In genomic region chr10:96033356-96033984, GRCm38 (mm10) we compare ENCODE assay signal across 9 mouse cellular contexts.
A peak's percentile ranks its signal among the peaks of the same experiment; 100 is the strongest.
DNase-seq lines count a peak whose midpoint lies in the region; ATAC-seq and TF ChIP-seq lines count a peak whose summit lies in the region.
"Had no signal": no experiment of that assay in that cellular context is flagged by ENCODE, and none has a peak within 500 bp of the region (broad histone marks: within the 10 kb centered on the region; RNA-seq: fewer than 3 reads in every experiment).

No protein-coding gene starts in this region.

- H3K4me3 ChIP-seq in forebrain, embryonic 14.5 days (ENCODE audit: low read depth, low read length) = no peak overlapping the region
- H3K4me3 ChIP-seq in kidney, embryonic 14.5 days (ENCODE audit: low read length) = no peak overlapping the region
- no peak overlapping the region for H3K4me3 ChIP-seq in liver, embryonic 14.5 days (ENCODE audit: insufficient read depth in 1 of 2, low read depth in 2 of 2, low read length in 2 of 2)
- H3K4me3 ChIP-seq in neural tube, embryonic 12.5 days = no peak overlapping the region
- H3K4me3 ChIP-seq: heart, embryonic 15.5 days had no signal

- whole genome bisulfite sequencing in forebrain, embryonic 14.5 days = 50% methylated on average over 10 of the region's 10 CpGs
- WGBS in kidney, embryonic 14.5 days = 53% methylated on average over 10 of the region's 10 CpGs
- WGBS in liver, embryonic 14.5 days (ENCODE audit: insufficient replicate concordance) = 68% methylated on average over 10 of the region's 10 CpGs
- WGBS in neural tube, embryonic 12.5 days = 51% methylated on average over 10 of the region's 10 CpGs

- no peak overlapping the region for H3K27ac ChIP-seq in forebrain, embryonic 14.5 days (ENCODE audit: low read depth, low read length)
- H3K27ac ChIP-seq in kidney, embryonic 14.5 days (ENCODE audit: low read depth, low read length) = no peak overlapping the region
- H3K27ac ChIP-seq in liver, embryonic 14.5 days = no peak overlapping the region
- no peak overlapping the region for H3K27ac ChIP-seq in neural tube, embryonic 12.5 days
- H3K27ac ChIP-seq: heart, embryonic 15.5 days had no signal

- no peak overlapping the region for H3K9ac ChIP-seq in forebrain, embryonic 14.5 days (ENCODE audit: low read length)
- no peak overlapping the region for H3K9ac ChIP-seq in kidney, embryonic 14.5 days (ENCODE audit: low read depth, low read length)
- no peak overlapping the region for H3K9ac ChIP-seq in liver, embryonic 14.5 days (replicated peaks)
- H3K9ac ChIP-seq in neural tube, embryonic 12.5 days = no peak overlapping the region
- H3K9ac ChIP-seq: heart, embryonic 15.5 days had no signal

- H3K4me2 ChIP-seq in forebrain, embryonic 14.5 days (ENCODE audit: low read length) = no peak overlapping the region
- no peak overlapping the region for H3K4me2 ChIP-seq in kidney, embryonic 14.5 days (replicated peaks; ENCODE audit: low read depth, low read length)
- no peak overlapping the region for H3K4me2 ChIP-seq in liver, embryonic 14.5 days (ENCODE audit: low read depth)
- no peak overlapping the region for H3K4me2 ChIP-seq in neural tube, embryonic 12.5 days (replicated peaks)
- H3K4me2 ChIP-seq: heart, embryonic 15.5 days had no signal

- no peaks in the 10 kb centered on the region for H3K4me1 ChIP-seq in forebrain, embryonic 14.5 days (ENCODE audit: control insufficient read depth, insufficient read depth, low read length)
- no peaks in the 10 kb centered on the region for H3K4me1 ChIP-seq in kidney, embryonic 14.5 days (ENCODE audit: control insufficient read depth, insufficient read depth, low read length)
- no peaks in the 10 kb centered on the region for H3K4me1 ChIP-seq in liver, embryonic 14.5 days (replicated peaks; ENCODE audit: control insufficient read depth in 2 of 2, insufficient read depth in 2 of 2, low read length in 1 of 2)
- no peaks in the 10 kb centered on the region for H3K4me1 ChIP-seq in neural tube, embryonic 12.5 days
- H3K4me1 ChIP-seq: heart, embryonic 15.5 days had no signal

- no peaks in the 10 kb centered on the region for H3K9me3 ChIP-seq in forebrain, embryonic 14.5 days (replicated peaks; ENCODE audit: control insufficient read depth, low read length)
- H3K9me3 ChIP-seq in kidney, embryonic 14.5 days (ENCODE audit: control insufficient read depth, low read length) = no peaks in the 10 kb centered on the region
- H3K9me3 ChIP-seq in liver, embryonic 14.5 days (ENCODE audit: control insufficient read depth, low read length) = no peaks in the 10 kb centered on the region
- H3K9me3 ChIP-seq in neural tube, embryonic 12.5 days = no peaks in the 10 kb centered on the region
- H3K9me3 ChIP-seq: heart, embryonic 15.5 days had no signal

- no peak for TF ChIP-seq EP300 in liver, embryonic 14.5 days (IDR thresholded peaks at IDR 0.05; ENCODE audit: low read depth)

- peak; percentile 82; the same call in 1 of the 2 replicates for ATAC-seq in forebrain, embryonic 14.5 days
- peak; percentile 81 for ATAC-seq in kidney, embryonic 14.5 days (ENCODE audit: low FRiP score, low TSS enrichment)
- ATAC-seq in liver, embryonic 14.5 days (ENCODE audit: insufficient read depth) = no peak; the same call in 1 of the 2 replicates
- ATAC-seq in neural tube, embryonic 12.5 days (ENCODE audit: low FRiP score, low read depth) = peak; percentile 84

- peaks cover 3% of the 10 kb centered on the region; the same call in 1 of the 2 replicates for H3K36me3 ChIP-seq in forebrain, embryonic 14.5 days (ENCODE audit: control insufficient read depth, insufficient read depth, low read length)
- peaks cover 2% of the 10 kb centered on the region; the same call in 1 of the 2 replicates for H3K36me3 ChIP-seq in kidney, embryonic 14.5 days (ENCODE audit: control insufficient read depth, insufficient read depth, low read length)
- H3K36me3 ChIP-seq in liver, embryonic 14.5 days (replicated peaks; ENCODE audit: control insufficient read depth, insufficient read depth, low read depth) = no peaks in the 10 kb centered on the region
- H3K36me3 ChIP-seq in neural tube, embryonic 12.5 days = peaks cover 3% of the 10 kb centered on the region; the same call in 1 of the 2 replicates

- peak; percentile 11 for DNase-seq in 3134 (ENCODE audit: extremely low read depth, insufficient read length, low spot score)
- peak; percentile 56 for DNase-seq in CD4-positive, CD25-positive, alpha-beta regulatory T cell, adult 2 months (ENCODE audit: low read depth, low spot score)
- peak; percentile 25 for DNase-seq in c-Kit-positive CD71-positive TER-119-negative erythroid progenitor cells, embryonic 14.5 days (ENCODE audit: low read depth)
- DNase-seq in forebrain, embryonic 14.5 days (ENCODE audit: low spot score) = peak; percentile 73
- DNase-seq in liver, embryonic 14.5 days (ENCODE audit: low read depth in 3 of 3, low spot score in 3 of 3) = no peak
- no peak for DNase-seq in spleen, postnatal 4 days (ENCODE audit: low spot score in 2 of 2)

- no peaks in the 10 kb centered on the region for H3K27me3 ChIP-seq in forebrain, embryonic 14.5 days (replicated peaks; ENCODE audit: control insufficient read depth, insufficient read depth, low read length)
- no peaks in the 10 kb centered on the region for H3K27me3 ChIP-seq in kidney, embryonic 14.5 days (ENCODE audit: control insufficient read depth, insufficient read depth, low read length)
- no peaks in the 10 kb centered on the region for H3K27me3 ChIP-seq in liver, embryonic 14.5 days (ENCODE audit: control insufficient read depth, insufficient read depth, low read length)
- no peaks in the 10 kb centered on the region for H3K27me3 ChIP-seq in neural tube, embryonic 12.5 days (replicated peaks)
- H3K27me3 ChIP-seq: heart, embryonic 15.5 days had no signal

- peak; percentile 57 for TF ChIP-seq CTCF in liver, embryonic 14.5 days (IDR thresholded peaks at IDR 0.05; ENCODE audit: low read depth)

Comparison
In these comparisons a context has a peak if more than half of its experiments do, and no peak if none do; other contexts are left out.
1. DNase-seq: peak in 3134 (single experiment), CD4-positive, CD25-positive, alpha-beta regulatory T cell, adult 2 months (single experiment), c-Kit-positive CD71-positive TER-119-negative erythroid progenitor cells, embryonic 14.5 days (single experiment) and forebrain, embryonic 14.5 days (single experiment); none in liver, embryonic 14.5 days (0 of 3) and spleen, postnatal 4 days (0 of 2).